Mouse (Mus musculus): ENCODE measurements around the gene Acacb. TPM values are rescaled to one million over a fixed set of nuclear protein-coding genes. Genes with fewer than 3 reads are reported as not detected.

Gene Acacb
- polyA plus RNA-seq, 1 experiment from 2014 or later, result 16.1 TPM

DNA sequence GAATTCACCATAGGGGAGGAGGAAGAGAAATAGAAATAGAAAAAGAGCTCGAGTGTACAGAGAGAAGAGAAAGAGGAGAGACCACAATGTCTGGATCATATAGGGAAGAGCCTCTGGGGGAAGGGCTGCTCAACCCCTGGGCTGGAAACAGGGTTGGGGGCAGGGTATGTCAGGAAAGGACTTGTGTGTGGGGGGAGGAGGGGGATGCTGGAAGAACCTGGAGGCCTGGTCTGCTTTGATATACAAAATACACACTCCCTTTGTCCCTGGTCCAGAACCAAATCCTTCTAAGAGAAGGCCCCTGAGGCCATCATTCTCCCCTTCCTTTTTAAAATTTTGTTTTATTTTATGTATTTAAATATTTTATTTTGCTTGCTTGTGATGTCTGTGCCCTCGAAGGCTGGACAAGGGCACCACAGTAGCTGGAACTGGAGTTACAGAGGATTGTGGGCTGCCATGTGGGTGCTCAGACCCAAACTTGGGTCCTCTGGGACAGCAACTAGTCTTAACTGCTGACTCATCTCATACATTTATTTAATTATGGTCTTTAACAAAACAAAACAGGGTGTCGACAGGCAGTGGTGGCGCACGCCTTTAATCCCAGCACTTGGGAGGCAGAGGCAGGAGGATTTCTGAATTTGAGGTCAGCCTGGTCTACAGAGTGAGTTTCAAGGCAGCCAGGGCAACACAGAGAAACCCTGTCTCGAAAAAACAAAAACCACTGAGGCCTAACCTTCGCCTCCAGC is 19.7 kb upstream of the Acacb start:
- no peak for ATAC-seq (ENCODE audit: insufficient number of reproducible peaks, low FRiP score)
- H3K27ac ChIP-seq (ENCODE audit: poor library complexity, severe bottlenecking), result peak overlapping the region; percentile 92; the same call in 1 of the 2 replicates
- H3K4me2 ChIP-seq, result peak overlapping the region; percentile 82
- 0 out of 2 replicates have a peak, but pooled peaks cover 13% of the 10 kb centered on the region for H3K4me1 ChIP-seq (replicated peaks)
- WGBS, result 84% methylated on average over 7 of the region's 7 CpGs
- H3K9ac ChIP-seq, result 0 out of 2 replicates have a peak overlapping the region, but pooled peaks have one; percentile 75
- H3K9me3 ChIP-seq (replicated peaks), result no peaks in the 10 kb centered on the region
- H3K36me3 ChIP-seq, result peaks cover 44% of the 10 kb centered on the region
- no peaks in the 10 kb centered on the region for H3K27me3 ChIP-seq (replicated peaks)
- H3K4me3 ChIP-seq, result peak overlapping the region; percentile 57

DNA sequence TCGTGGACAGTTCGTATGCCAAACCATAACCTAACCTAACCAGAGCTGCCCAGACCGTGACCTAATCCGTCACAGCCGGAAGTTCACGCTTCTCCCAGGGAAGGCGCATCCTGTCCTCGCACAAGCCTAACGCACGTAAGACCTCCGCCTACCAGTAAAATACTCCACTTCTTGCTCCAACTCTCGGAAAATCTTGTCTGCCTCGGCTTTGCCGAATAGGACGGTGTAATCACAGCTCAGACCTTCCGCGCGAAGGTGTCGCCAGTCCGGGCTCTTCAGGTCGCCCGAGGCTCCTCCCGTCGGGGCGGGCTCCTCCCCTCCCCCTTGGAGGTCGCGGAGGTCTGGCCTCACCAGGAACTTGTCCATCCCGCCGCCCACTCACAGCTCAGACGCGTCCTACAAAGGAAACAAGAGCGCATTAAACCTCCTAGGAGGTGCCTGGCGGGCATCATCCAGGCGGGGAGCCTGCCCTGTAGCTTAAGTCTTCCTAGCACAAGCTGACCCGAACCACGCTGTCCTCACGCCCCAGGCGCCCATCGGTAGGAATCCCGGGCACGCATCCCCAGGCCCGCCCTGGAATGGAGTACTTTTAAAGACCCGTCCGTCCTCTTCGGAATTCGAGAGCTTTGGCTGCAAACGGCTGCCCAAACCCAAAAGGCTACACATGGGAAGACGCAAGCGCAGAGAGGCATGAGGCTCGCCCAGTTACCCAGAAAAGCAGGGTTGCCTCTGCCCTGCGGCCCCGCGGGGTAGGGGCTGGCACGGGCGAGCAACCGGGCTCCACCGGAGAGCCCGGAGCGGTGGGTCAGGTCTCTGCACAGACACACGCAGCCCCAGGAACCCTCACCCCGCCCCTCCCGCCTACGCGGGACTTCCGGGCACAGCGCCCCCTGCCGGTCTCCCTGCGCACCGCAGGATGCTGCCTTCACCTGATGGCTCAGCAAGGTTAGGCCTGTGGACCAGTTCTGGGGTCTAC is 18.7 kb upstream of the Acacb start, which contains the start of gene Alkbh2:
TSS of gene Alkbh2 (minus strand) at position 845 of the 976 bp plus-strand sequence.
- peak; percentile 31; the same call in 1 of the 2 replicates for ATAC-seq (ENCODE audit: insufficient number of reproducible peaks, low FRiP score)
- Histone ChIP-seq H3K4me3 (peak within 1 kb of the TSS; percentile 57), H3K9me3 (replicated peaks) (no peaks in the 10 kb centered on the region), H3K4me1 (replicated peaks) (peaks cover 22% of the 10 kb centered on the region), H3K27me3 (replicated peaks) (no peaks in the 10 kb centered on the region), H3K4me2 (peak within 1 kb of the TSS; percentile 82), H3K27ac (ENCODE audit: poor library complexity, severe bottlenecking) (peak within 1 kb of the TSS; percentile 92), H3K9ac (peak within 1 kb of the TSS; percentile 75), H3K36me3 (peaks cover 34% of the 10 kb centered on the region)
- WGBS, result under 1% methylated on average over 69 of the region's 69 CpGs

DNA sequence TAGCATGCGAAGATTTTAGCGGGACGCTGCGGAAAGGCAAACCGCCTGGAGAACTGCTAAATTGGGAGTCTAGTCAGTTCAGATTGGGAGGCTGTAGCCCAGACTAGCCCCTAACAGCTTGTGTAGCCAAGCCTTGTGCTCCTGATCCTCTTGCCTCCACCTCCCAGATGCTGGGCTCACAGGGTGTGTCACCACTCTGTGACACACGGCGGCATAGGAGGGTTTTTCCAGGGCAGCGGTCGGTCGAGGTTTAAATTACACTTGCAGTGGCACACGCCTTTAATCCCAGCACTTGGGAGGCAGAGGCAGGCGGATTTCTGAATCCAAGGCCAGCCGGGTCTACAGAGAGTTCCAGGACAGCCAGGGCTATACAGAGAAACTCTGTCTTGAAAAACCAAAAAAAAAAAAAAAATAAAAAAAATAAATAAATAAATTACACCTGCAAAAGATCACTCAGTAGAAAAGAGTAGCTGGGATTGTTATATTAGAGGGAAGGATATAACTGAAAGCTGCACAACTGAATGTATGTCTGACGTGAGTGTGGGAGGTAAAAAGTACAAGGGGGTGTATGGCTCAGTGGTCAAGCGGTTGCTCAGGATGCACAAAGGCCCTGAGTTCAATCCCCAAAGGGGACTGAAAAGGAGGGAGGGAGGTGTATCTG is 16.7 kb upstream of the Acacb start:
- no peak overlapping the region for H3K27ac ChIP-seq (ENCODE audit: poor library complexity, severe bottlenecking)
- H3K4me2 ChIP-seq, result peak overlapping the region; percentile 97
- H3K4me3 ChIP-seq, result peak overlapping the region; percentile 78
- peaks cover 18% of the 10 kb centered on the region for H3K36me3 ChIP-seq
- H3K27me3 ChIP-seq (replicated peaks), result no peaks in the 10 kb centered on the region
- no peak overlapping the region for H3K9ac ChIP-seq
- no peak for ATAC-seq (ENCODE audit: insufficient number of reproducible peaks, low FRiP score)
- peaks cover 40% of the 10 kb centered on the region for H3K4me1 ChIP-seq (replicated peaks)
- H3K9me3 ChIP-seq (replicated peaks), result no peaks in the 10 kb centered on the region
- 79% methylated on average over 15 of the region's 15 CpGs for WGBS

DNA sequence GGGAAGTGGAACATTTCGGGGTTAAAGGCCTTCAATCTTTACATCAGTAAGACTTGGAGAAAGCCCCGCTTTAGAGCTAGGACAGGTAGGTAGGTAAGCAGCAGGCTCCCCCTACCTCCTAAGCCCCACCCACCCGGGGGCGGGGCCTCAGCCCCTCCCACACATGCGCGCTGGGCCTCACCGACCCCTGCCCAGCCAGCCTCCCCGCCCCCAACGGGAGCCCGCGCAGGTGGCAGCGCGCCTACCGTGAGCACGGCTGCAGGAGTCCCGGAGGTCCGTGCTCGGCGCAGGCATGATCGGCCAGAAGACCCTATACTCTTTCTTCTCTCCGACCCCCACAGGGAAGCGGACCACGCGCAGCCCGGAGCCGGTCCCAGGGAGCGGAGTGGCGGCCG is 16.1 kb upstream of the Acacb start, which contains the start of gene Ung:
TSS of gene Ung (plus strand) at position 176 of the 395 bp plus-strand sequence.
- Histone ChIP-seq H3K27ac (ENCODE audit: poor library complexity, severe bottlenecking) (peak within 1 kb of the TSS; percentile 75), H3K4me1 (replicated peaks) (peaks cover 45% of the 10 kb centered on the region), H3K9me3 (replicated peaks) (no peaks in the 10 kb centered on the region), H3K4me2 (peak within 1 kb of the TSS; percentile 97), H3K9ac (peak within 1 kb of the TSS; percentile 79), H3K36me3 (peaks cover 14% of the 10 kb centered on the region), H3K4me3 (peak within 1 kb of the TSS; percentile 78), H3K27me3 (replicated peaks) (no peaks in the 10 kb centered on the region)
- WGBS, result 1% methylated on average over 29 of the region's 29 CpGs
- ATAC-seq (ENCODE audit: insufficient number of reproducible peaks, low FRiP score), result peak; percentile 44; the same call in 1 of the 2 replicates

DNA sequence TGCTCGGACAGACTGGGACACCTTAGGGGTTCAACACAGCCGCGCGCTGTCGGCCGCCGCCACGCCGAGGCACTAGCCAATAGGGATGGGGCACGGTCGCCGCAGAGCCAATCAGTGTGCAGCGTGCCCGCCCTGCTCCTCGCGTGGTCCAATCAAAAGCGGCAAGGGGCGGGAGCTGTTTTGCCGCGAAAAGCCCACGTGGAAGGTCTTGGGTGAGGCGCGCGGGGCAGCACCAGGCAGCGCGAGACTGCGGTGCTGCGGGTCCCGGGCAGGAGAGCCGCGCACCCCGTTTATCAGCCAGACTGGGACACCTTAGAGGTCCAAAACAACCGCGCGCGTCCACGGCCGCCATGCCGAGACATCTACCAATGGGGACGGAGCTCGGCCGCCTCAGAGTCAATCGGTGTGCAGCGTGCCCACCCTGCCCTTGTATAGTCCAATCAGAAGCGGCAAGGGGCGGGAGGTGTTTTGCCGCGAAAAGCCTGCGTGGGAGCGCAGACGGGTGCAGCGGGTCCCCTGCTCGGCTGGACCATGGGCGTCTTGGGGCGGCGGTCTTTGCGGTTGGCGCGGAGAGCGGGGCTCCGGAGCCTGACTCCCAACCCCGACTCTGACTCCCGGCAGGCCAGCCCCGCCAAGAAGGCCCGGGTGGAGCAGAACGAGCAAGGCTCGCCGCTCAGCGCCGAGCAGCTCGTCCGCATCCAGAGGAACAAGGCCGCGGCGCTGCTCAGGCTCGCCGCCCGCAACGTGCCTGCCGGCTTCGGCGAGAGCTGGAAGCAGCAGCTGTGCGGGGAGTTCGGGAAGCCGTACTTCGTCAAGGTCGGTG is 15.4 kb upstream of the Acacb start:
- Histone ChIP-seq H3K4me3 (peak overlapping the region; percentile 78), H3K36me3 (peaks cover 13% of the 10 kb centered on the region; the same call in 1 of the 2 replicates), H3K27ac (ENCODE audit: poor library complexity, severe bottlenecking) (peak overlapping the region; percentile 75), H3K9me3 (replicated peaks) (no peaks in the 10 kb centered on the region), H3K27me3 (replicated peaks) (no peaks in the 10 kb centered on the region), H3K4me1 (replicated peaks) (peaks cover 47% of the 10 kb centered on the region), H3K9ac (peak overlapping the region; percentile 79), H3K4me2 (peak overlapping the region; percentile 97)
- ATAC-seq (ENCODE audit: insufficient number of reproducible peaks, low FRiP score), result peak; percentile 95
- WGBS, result under 1% methylated on average over 87 of the region's 87 CpGs

- Histone ChIP-seq H3K4me1 (replicated peaks) (peaks cover 47% of the 10 kb centered on the region), H3K36me3 (peaks cover 16% of the 10 kb centered on the region), H3K27me3 (replicated peaks) (no peaks in the 10 kb centered on the region), H3K4me2 (peak overlapping the region; percentile 97), H3K9ac (peak overlapping the region; percentile 79), H3K9me3 (replicated peaks) (no peaks in the 10 kb centered on the region), H3K4me3 (peak overlapping the region; percentile 78), H3K27ac (ENCODE audit: poor library complexity, severe bottlenecking) (peak overlapping the region; percentile 75)
- ATAC-seq (ENCODE audit: insufficient number of reproducible peaks, low FRiP score), result no peak
- 0% methylated on average over 15 of the region's 15 CpGs for WGBS
Measured at GRCm38 (mm10) chr5:114131521-114131840, 14.9 kb upstream of the Acacb start.

GRCm38 (mm10) chr5:114132841-114133240 is 13.5 kb upstream of the Acacb start:
- no peak for ATAC-seq (ENCODE audit: insufficient number of reproducible peaks, low FRiP score)
- Histone ChIP-seq H3K4me1 (replicated peaks) (peaks cover 50% of the 10 kb centered on the region), H3K9ac (0 out of 2 replicates have a peak overlapping the region, but pooled peaks have one; percentile 79), H3K27ac (ENCODE audit: poor library complexity, severe bottlenecking) (no peak overlapping the region), H3K27me3 (replicated peaks) (no peaks in the 10 kb centered on the region), H3K36me3 (peaks cover 29% of the 10 kb centered on the region), H3K9me3 (replicated peaks) (no peaks in the 10 kb centered on the region), H3K4me3 (no peak overlapping the region), H3K4me2 (peak overlapping the region; percentile 97; the same call in 1 of the 2 replicates)
- WGBS, result 85% methylated on average over 6 of the region's 6 CpGs

DNA sequence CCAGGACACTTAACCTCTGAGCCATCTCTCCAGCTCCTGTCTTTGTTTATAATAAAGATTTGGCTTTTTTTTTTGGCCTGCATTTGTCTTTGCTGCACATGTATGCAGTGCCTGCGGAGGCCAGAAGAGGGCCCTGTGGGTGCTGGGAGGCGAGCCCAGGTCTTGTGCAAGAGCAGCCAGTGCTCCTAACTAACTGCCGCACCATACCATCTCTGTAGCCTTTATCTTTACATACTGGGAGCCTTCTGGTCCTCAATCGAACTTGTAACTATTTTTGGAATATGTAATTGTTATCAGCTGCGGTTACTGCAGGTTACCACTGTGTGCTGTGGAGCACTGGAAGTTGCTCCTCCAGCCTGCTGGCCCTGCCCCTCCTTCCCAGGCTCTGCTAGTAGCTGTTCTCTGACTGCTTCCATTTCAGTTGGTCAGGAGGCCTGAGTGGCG is 12.2 kb upstream of the Acacb start:
- H3K4me1 ChIP-seq (replicated peaks), result peaks cover 62% of the 10 kb centered on the region

DNA sequence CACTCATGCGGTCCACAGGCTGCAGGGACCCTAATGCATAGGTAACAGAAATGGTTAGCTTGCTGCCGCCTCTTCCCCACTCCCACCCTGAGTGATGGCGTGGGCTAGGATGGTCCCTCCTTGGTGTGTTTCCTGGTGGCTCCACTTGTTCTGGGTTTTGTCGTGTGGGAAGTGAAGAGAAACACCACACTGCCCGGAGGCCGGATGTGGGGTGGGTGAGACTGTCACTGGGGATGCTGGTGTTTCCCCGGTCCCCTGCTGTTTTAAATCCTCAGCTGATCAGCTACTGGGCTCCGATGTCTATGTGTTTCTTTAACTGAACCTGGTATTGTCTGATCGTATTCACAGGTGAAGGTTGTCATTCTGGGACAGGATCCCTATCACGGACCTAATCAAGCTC is 10.8 kb upstream of the Acacb start:
- H3K9ac ChIP-seq, result no peak overlapping the region
- no peak overlapping the region for H3K4me2 ChIP-seq
- no peaks in the 10 kb centered on the region for H3K27me3 ChIP-seq (replicated peaks)
- no peak overlapping the region for H3K4me3 ChIP-seq
- peaks cover 67% of the 10 kb centered on the region for H3K4me1 ChIP-seq (replicated peaks)
- 87% methylated on average over 10 of the region's 10 CpGs for WGBS
- H3K36me3 ChIP-seq, result peaks cover 30% of the 10 kb centered on the region
- ATAC-seq (ENCODE audit: insufficient number of reproducible peaks, low FRiP score), result no peak
- H3K27ac ChIP-seq (ENCODE audit: poor library complexity, severe bottlenecking), result 0 out of 2 replicates have a peak overlapping the region, but pooled peaks have one; percentile 8
- H3K9me3 ChIP-seq (replicated peaks), result no peaks in the 10 kb centered on the region

More for the DNA sequence above, 12.2 kb upstream of the Acacb start:
- Histone ChIP-seq H3K9ac (0 out of 2 replicates have a peak overlapping the region, but pooled peaks have one; percentile 34), H3K27ac (ENCODE audit: poor library complexity, severe bottlenecking) (peak overlapping the region; percentile 77), H3K4me3 (no peak overlapping the region), H3K36me3 (peaks cover 30% of the 10 kb centered on the region), H3K9me3 (replicated peaks) (no peaks in the 10 kb centered on the region), H3K27me3 (replicated peaks) (no peaks in the 10 kb centered on the region), H3K4me2 (peak overlapping the region; percentile 13)
- no peak for ATAC-seq (ENCODE audit: insufficient number of reproducible peaks, low FRiP score)
- WGBS, result 27% methylated on average over 6 of the region's 6 CpGs

Data from heart, embryonic 12.5 days (tissue).